In genomic region chr14:99592922-99593321, GRCm38 (mm10) we compare ENCODE assay signal across 19 mouse cellular contexts.
DNase-seq lines count a peak whose midpoint lies in the region; ATAC-seq and TF ChIP-seq lines count a peak whose summit lies in the region.
"Had no signal": no experiment of that assay in that cellular context is flagged by ENCODE, and none has a peak within 500 bp of the region (broad histone marks: within the 10 kb centered on the region; RNA-seq: fewer than 3 reads in every experiment).

No protein-coding gene starts in this region.

- no peaks in the 10 kb centered on the region for H3K4me1 ChIP-seq in liver, postnatal 0 days (ENCODE audit: insufficient read depth)
- no peaks in the 10 kb centered on the region for H3K4me1 ChIP-seq in liver, embryonic 11.5 days (replicated peaks; ENCODE audit: control insufficient read depth, insufficient read depth, low read length)
- peaks cover 6% of the 10 kb centered on the region; the same call in 1 of the 2 replicates for H3K4me1 ChIP-seq in lung, embryonic 16.5 days (replicated peaks; ENCODE audit: control insufficient read depth, insufficient read depth, low read length)
- H3K4me1 ChIP-seq: forebrain, embryonic 13.5 days; hindbrain, embryonic 13.5 days had no signal

- H3K4me3 ChIP-seq in liver, postnatal 0 days (ENCODE audit: low read depth, low read length), result no peak overlapping the region
- H3K4me3 ChIP-seq in liver, embryonic 11.5 days (ENCODE audit: low read depth, low read length), result no peak overlapping the region
- H3K4me3 ChIP-seq in lung, embryonic 16.5 days (ENCODE audit: low read length), result no peak overlapping the region
- H3K4me3 ChIP-seq: embryonic facial prominence, embryonic 13.5 days; forebrain, embryonic 13.5 days; heart, embryonic 10.5 days; heart, embryonic 15.5 days; hindbrain, embryonic 13.5 days had no signal

- no peaks in the 10 kb centered on the region for H3K27me3 ChIP-seq in liver, postnatal 0 days (ENCODE audit: insufficient read depth, low read length)
- H3K27me3 ChIP-seq in liver, embryonic 11.5 days (replicated peaks; ENCODE audit: control insufficient read depth, insufficient read depth, low read length), result no peaks in the 10 kb centered on the region
- no peaks in the 10 kb centered on the region for H3K27me3 ChIP-seq in lung, embryonic 16.5 days (ENCODE audit: control insufficient read depth, insufficient read depth, low read depth, low read length)
- H3K27me3 ChIP-seq: embryonic facial prominence, embryonic 13.5 days; forebrain, embryonic 13.5 days; heart, embryonic 15.5 days; hindbrain, embryonic 13.5 days had no signal

- H3K4me2 ChIP-seq in liver, postnatal 0 days (ENCODE audit: low read depth, low read length), result no peak overlapping the region
- no peak overlapping the region for H3K4me2 ChIP-seq in liver, embryonic 11.5 days
- H3K4me2 ChIP-seq in lung, embryonic 16.5 days (ENCODE audit: low read depth, low read length), result peak overlapping the region; percentile 13; the same call in 1 of the 2 replicates
- H3K4me2 ChIP-seq: embryonic facial prominence, embryonic 13.5 days; forebrain, embryonic 13.5 days; heart, embryonic 15.5 days; hindbrain, embryonic 13.5 days had no signal

- H3K36me3 ChIP-seq in liver, postnatal 0 days (replicated peaks; ENCODE audit: insufficient read depth, low read length), result no peaks in the 10 kb centered on the region
- H3K36me3 ChIP-seq in liver, embryonic 11.5 days (ENCODE audit: control insufficient read depth, insufficient read depth, low read length), result no peaks in the 10 kb centered on the region
- no peaks in the 10 kb centered on the region for H3K36me3 ChIP-seq in lung, embryonic 16.5 days (ENCODE audit: control insufficient read depth, insufficient read depth, low read length)
- H3K36me3 ChIP-seq: embryonic facial prominence, embryonic 13.5 days; heart, embryonic 10.5 days; heart, embryonic 15.5 days; hindbrain, embryonic 13.5 days had no signal

- WGBS in liver, postnatal 0 days (ENCODE audit: insufficient replicate concordance), result 60% methylated on average over 9 of the region's 9 CpGs
- 81% methylated on average over 9 of the region's 9 CpGs for WGBS in liver, embryonic 11.5 days
- WGBS in lung, embryonic 16.5 days, result 26% methylated on average over 9 of the region's 9 CpGs

- no peak overlapping the region for H3K27ac ChIP-seq in liver, postnatal 0 days (ENCODE audit: low read depth)
- no peak overlapping the region for H3K27ac ChIP-seq in liver, embryonic 11.5 days (ENCODE audit: low read depth, low read length)
- H3K27ac ChIP-seq in lung, embryonic 16.5 days (ENCODE audit: low read length), result no peak overlapping the region
- H3K27ac ChIP-seq: embryonic facial prominence, embryonic 13.5 days; forebrain, embryonic 13.5 days; heart, embryonic 10.5 days; heart, embryonic 15.5 days; hindbrain, embryonic 13.5 days had no signal

- DNase-seq in liver, postnatal 0 days, result no peak
- no peak for DNase-seq in liver, embryonic 11.5 days (ENCODE audit: low spot score)
- DNase-seq in lung, postnatal 10 days, result peak; percentile 55
- DNase-seq in lung, postnatal 4 days, result peak; percentile 27 to 29
- no peak for DNase-seq in frontal cortex, postnatal 36 days (ENCODE audit: low spot score in 2 of 2)
- DNase-seq: adrenal gland, adult 2 months; adrenal gland, postnatal 25 days; cerebellum, adult 18-20 months; cerebellum, adult 9-11 months; cerebellum, postnatal 36 days; forebrain, postnatal 0 days; heart, adult 18-20 months; heart, postnatal 14 days had no signal

- H3K9me3 ChIP-seq in liver, postnatal 0 days (ENCODE audit: low read length), result no peaks in the 10 kb centered on the region
- no peaks in the 10 kb centered on the region for H3K9me3 ChIP-seq in liver, embryonic 11.5 days (ENCODE audit: control insufficient read depth, low read length)
- H3K9me3 ChIP-seq in lung, embryonic 16.5 days (ENCODE audit: control insufficient read depth, low read length), result no peaks in the 10 kb centered on the region
- H3K9me3 ChIP-seq: embryonic facial prominence, embryonic 13.5 days; forebrain, embryonic 13.5 days; heart, embryonic 10.5 days; heart, embryonic 15.5 days; hindbrain, embryonic 13.5 days had no signal

- no peak overlapping the region for H3K9ac ChIP-seq in liver, postnatal 0 days (replicated peaks)
- H3K9ac ChIP-seq in liver, embryonic 11.5 days (ENCODE audit: low read depth, low read length), result no peak overlapping the region
- H3K9ac ChIP-seq in lung, embryonic 16.5 days (ENCODE audit: low read length), result no peak overlapping the region
- H3K9ac ChIP-seq: embryonic facial prominence, embryonic 13.5 days; forebrain, embryonic 13.5 days; forebrain, postnatal 0 days; heart, embryonic 15.5 days; hindbrain, embryonic 13.5 days had no signal

- peak; percentile 66 for ATAC-seq in liver, postnatal 0 days
- ATAC-seq in liver, embryonic 11.5 days (replicated peaks; ENCODE audit: low FRiP score), result no peak
- peak; percentile 59 for ATAC-seq in lung, embryonic 16.5 days (ENCODE audit: low read depth)
- ATAC-seq: forebrain, embryonic 13.5 days; forebrain, postnatal 0 days had no signal

- TF ChIP-seq EP300 in liver, postnatal 0 days (IDR thresholded peaks at IDR 0.05; ENCODE audit: low read depth), result no peak

- no peak for TF ChIP-seq CTCF in liver, postnatal 0 days (IDR thresholded peaks at IDR 0.05; ENCODE audit: low read depth)

Comparison
In these comparisons a context has a peak if more than half of its experiments do, and no peak if none do; other contexts are left out.
1. DNase-seq: peak in lung, postnatal 10 days (single experiment) and lung, postnatal 4 days (2 of 2); none in liver, postnatal 0 days (single experiment), liver, embryonic 11.5 days (single experiment) and frontal cortex, postnatal 36 days (0 of 2).